Mouse (Mus musculus) thymus, adult 2 months (tissue): ENCODE results near the gene Tuft1. TPM values are rescaled to one million over a fixed set of nuclear protein-coding genes. Genes with fewer than 3 reads are reported as not detected.
"Not testable (repeated sequence)": the region's sequence is repeated elsewhere in the genome, so short reads cannot be mapped to it uniquely, and the experiment has no call there.

Experiments
- DNase-seq: peaks from one replicate; pipeline ENCODE4 v3.0.0; 2021
- H3K27ac ChIP-seq: fragments of 200-500 bp; 2 replicates; pipeline ENCODE4 v1.5.1; 2012; ENCODE audit warnings: low read length, control low read depth; ENCODE audit not compliant: control insufficient read depth, insufficient read depth
- H3K27me3 ChIP-seq: fragments of 200-500 bp; 2 replicates; pipeline ENCODE4 v1.6.1; 2012; ENCODE audit warnings: mild to moderate bottlenecking, low read length, moderate library complexity, mixed read lengths; ENCODE audit not compliant: control insufficient read depth, insufficient read depth
- H3K36me3 ChIP-seq: fragments of 200-500 bp; 2 replicates; pipeline ENCODE4 v1.6.1; 2012; ENCODE audit warnings: mild to moderate bottlenecking, low read length, moderate library complexity; ENCODE audit not compliant: control insufficient read depth, insufficient read depth
- H3K4me1 ChIP-seq: fragments of 200-500 bp; replicated peaks from 2 replicates; pipeline ENCODE4 v1.6.1; 2012; ENCODE audit warnings: low read length; ENCODE audit not compliant: control insufficient read depth, insufficient read depth
- H3K4me3 ChIP-seq: fragments of 200-500 bp; 2 replicates; pipeline ENCODE4 v1.5.1; 2012; ENCODE audit warnings: mild to moderate bottlenecking, low read length, control low read depth, moderate library complexity; ENCODE audit not compliant: control insufficient read depth, insufficient read depth
- CTCF ChIP-seq: fragments of 200-500 bp; IDR thresholded peaks from 2 replicates; pipeline ENCODE4 v1.5.1; 2012; ENCODE audit warnings: mild to moderate bottlenecking, control low read depth, low read length, moderate library complexity, borderline replicate concordance; ENCODE audit not compliant: control insufficient read depth, poor library complexity, insufficient read depth; ENCODE audit errors: extremely low read depth
- POLR2A ChIP-seq: fragments of 200-500 bp; IDR thresholded peaks from 2 replicates; pipeline ENCODE4 v1.6.1; 2012; ENCODE audit warnings: mild to moderate bottlenecking, low read length, control low read depth, moderate library complexity; ENCODE audit not compliant: control insufficient read depth, poor library complexity, insufficient read depth; ENCODE audit errors: extremely low read depth
- WGBS: fragments of 180-500 bp; shearing (Covaris S2); methylation state at CpG from one replicate; pipeline ENCODE4 v1.1.7; 2018; 5-methylcytosine and 5-hydroxymethylcytosine counted together
- polyA plus RNA-seq: library from polyadenylated mRNA; depleted of rRNA; stranded (reverse); fragments of >200 nt; gene quantifications from 2 replicates; pipeline ENCODE4 v1.2.3, GENCODE M21; 2012

The Tuft1 gene
- polyA plus RNA-seq, 1 experiment = 10.1 TPM

GRCm38 (mm10) chr3:94690616-94691247 lies 32.1 kb upstream of the Tuft1 start:
- H3K36me3 ChIP-seq = no peaks in the 10 kb centered on the region
- DNase-seq = no peak
- no peaks in the 10 kb centered on the region for H3K27me3 ChIP-seq
- H3K27ac ChIP-seq = no peak overlapping the region
- H3K4me1 ChIP-seq = no peaks in the 10 kb centered on the region
- TF ChIP-seq CTCF = no peak
- TF ChIP-seq POLR2A = no peak
- H3K4me3 ChIP-seq = no peak overlapping the region

DNA sequence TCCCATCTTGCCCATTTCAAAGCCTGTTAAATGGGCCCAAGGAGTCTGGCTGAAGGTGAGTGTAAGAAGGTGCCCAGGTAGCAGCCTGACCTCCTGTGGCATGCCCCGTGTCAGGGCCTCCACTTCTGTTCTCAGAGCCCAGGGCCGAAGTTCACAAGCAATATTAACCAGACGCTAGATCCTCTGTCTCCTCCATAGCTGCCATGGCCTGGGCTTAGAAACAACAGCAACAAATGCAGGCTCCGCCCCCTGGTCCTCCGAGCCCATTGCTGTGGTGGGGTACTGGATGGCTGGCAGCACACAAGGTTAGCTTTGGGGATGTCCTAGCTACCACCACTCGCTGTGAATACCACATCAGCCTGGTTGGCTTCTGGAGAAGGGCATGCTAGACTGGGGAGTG lies 31.5 kb upstream of the Tuft1 start:
- H3K27me3 ChIP-seq, H3K4me1 ChIP-seq, H3K4me3 ChIP-seq, DNase-seq, H3K27ac ChIP-seq, H3K36me3 ChIP-seq: not testable (repeated sequence)
- 91% methylated on average over 6 of the region's 6 CpGs for WGBS

DNA sequence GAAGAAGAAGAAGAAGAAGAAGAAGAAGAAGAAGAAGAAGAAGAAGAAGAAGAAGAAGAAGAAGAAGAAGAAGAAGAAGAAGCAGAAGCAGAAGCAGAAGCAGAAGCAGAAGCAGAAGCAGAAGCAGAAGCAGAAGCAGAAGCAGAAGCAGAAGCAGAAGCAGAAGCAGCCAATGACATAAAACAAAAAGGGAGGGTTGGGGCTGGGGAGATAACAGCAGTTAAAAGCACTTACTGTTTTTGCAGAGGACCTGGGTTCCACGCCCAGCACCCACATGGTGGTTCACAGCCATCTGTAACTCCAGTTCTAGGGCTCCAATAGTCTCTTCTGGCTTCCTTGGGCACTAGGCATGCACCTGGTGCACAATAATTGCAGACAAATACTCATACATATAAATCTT lies 30.5 kb upstream of the Tuft1 start:
- not testable (repeated sequence) for H3K36me3 ChIP-seq, H3K4me3 ChIP-seq, H3K27ac ChIP-seq, H3K27me3 ChIP-seq, DNase-seq, H3K4me1 ChIP-seq
- WGBS = 95% methylated on average over 1 of the region's 1 CpGs

DNA sequence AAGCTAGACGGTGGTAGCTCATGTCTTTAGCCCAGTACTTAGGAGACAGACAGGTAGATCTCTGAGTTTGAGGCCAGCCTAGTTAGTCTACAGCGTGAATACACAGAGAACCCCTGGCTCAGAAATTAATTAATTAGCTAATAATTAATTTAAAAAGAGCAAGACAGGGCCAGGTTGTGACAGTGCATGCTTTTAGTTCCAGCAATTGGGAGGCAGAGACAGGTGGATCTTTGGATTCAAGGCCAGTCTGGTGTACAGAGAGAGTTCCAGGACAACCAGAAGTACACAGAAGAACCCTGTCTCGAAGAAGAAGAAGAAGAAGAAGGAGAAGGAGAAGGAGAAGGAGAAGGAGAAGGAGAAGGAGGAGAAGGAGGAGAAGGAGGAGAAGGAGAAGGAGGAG lies 30.0 kb upstream of the Tuft1 start:
- not testable (repeated sequence) for H3K36me3 ChIP-seq, H3K27me3 ChIP-seq, DNase-seq, H3K27ac ChIP-seq, H3K4me1 ChIP-seq, H3K4me3 ChIP-seq
- 86% methylated on average over 3 of the region's 3 CpGs for WGBS

DNA sequence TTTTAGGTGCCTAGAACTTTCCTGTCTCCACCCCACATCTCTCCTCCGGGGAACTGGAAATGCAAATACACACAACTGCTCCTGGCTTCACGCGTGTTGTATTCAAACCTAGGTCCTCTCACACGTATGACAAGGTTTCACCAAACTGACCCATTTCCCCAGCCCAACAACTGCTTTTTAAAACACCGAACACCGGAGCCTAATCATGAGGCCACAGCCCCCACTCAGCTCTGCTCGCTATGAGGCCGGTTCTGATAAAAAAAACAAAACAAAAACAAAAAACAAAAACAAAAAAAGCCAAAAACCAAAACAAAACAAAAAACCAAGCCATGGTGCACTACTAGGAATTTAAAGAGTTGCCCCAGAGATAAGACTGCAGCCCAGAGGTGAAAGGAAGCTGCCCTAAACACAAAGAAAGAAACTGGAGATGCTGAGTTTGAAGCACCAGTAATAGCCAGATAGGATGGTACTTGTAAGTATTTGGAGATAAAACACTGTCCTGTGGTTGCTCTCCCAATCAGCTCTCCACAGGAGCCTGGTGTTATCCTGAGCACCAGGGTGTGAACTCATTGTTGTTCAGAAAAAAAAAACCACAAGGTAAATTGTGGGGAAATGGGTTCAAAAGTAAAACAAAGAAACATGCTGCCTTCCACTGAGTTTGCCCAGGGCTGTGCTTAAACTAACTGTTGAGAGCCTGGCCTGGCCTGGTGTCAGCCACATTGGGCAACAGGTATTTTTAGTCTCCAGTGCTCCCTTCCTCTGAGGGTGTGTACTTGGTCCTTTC lies 27.5 kb upstream of the Tuft1 start:
- not testable (repeated sequence) for DNase-seq, H3K36me3 ChIP-seq, H3K27ac ChIP-seq, H3K4me1 ChIP-seq, H3K27me3 ChIP-seq, H3K4me3 ChIP-seq
- 96% methylated on average over 8 of the region's 8 CpGs for WGBS

DNA sequence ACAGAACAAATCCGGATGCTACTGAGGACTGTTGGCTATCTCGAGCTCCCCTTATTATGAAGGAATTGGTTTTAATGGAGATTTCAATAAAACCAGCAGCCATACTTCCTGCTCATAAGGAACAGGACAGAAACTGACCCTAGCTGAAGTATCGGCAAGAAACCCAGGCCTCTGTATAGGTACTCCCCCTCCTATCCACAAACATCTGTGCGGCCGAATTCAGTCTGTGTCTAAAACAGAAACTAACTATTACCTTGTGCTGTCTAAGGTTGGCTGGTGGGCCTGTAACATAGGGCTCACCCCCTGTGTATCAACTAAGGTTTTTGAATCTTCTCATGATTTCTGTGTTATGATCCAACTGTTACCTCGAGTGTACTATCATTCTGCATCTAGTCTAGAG lies 25.0 kb upstream of the Tuft1 start:
- H3K27ac ChIP-seq = no peak overlapping the region
- DNase-seq = no peak
- no peak overlapping the region for H3K4me3 ChIP-seq
- TF ChIP-seq POLR2A (no peak), CTCF (no peak)
- no peaks in the 10 kb centered on the region for H3K36me3 ChIP-seq
- no peaks in the 10 kb centered on the region for H3K27me3 ChIP-seq
- H3K4me1 ChIP-seq = no peaks in the 10 kb centered on the region
- 89% methylated on average over 6 of the region's 6 CpGs for WGBS

- Histone ChIP-seq H3K4me1 (no peaks in the 10 kb centered on the region), H3K4me3 (no peak overlapping the region), H3K36me3 (no peaks in the 10 kb centered on the region), H3K27ac (no peak overlapping the region), H3K27me3 (no peaks in the 10 kb centered on the region)
- TF ChIP-seq POLR2A (no peak), CTCF (no peak)
- 91% methylated on average over 16 of the region's 16 CpGs for WGBS
- DNase-seq = no peak
These were observed 22.1 kb upstream of the Tuft1 start for GRCm38 (mm10) chr3:94680783-94681182.

- not testable (repeated sequence) for DNase-seq, H3K27me3 ChIP-seq, H3K27ac ChIP-seq, H3K4me3 ChIP-seq, H3K4me1 ChIP-seq, H3K36me3 ChIP-seq
- whole genome bisulfite sequencing = 94% methylated on average over 12 of the region's 12 CpGs
These were observed 21.4 kb upstream of the Tuft1 start for GRCm38 (mm10) chr3:94680032-94680431.
